Mouse (Mus musculus) testis, adult 10 weeks (tissue): ENCODE measurements around the gene Aspg. TPM values are rescaled to one million over a fixed set of nuclear protein-coding genes. Genes with fewer than 3 reads are reported as not detected.

Experiments used
- polyA plus RNA-seq: library from polyadenylated mRNA; stranded (reverse); fragments of 350-450 nt; fragmentation: Illumina TruSeq; extraction: RNeasy Lipid Tissue Mini Kit (QIAGEN cat#74804); gene quantifications from one replicate; pipeline ENCODE4 v1.2.3, GENCODE M21; 2014; ENCODE audit warnings: low read depth, low replicate concordance

The Aspg gene
- polyA plus RNA-seq, result not detected

DNA sequence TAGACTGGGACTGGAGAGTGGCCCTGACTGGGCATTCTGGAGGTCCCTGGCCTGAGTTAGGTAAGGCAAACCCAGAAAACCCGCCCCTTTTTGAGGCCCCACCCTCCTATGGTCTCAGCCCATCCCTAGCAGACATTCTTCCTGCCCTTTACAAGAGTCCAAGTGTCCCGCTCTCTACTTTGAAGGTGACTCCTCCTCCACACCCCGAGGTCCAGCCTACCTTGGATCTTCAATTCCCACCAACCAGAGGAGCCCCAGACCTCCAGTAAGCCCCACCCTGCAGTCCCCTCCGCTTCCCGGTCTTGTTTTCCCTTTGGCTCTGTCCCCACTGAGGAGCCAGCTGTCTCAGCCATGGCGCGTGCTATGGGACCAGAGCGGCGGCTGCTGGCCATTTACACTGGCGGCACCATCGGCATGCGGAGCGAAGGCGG is at the start of gene Aspg:
Gene Aspg, plus strand, starts transcription at position 139 of the 431 bp plus-strand sequence.

GRCm38 (mm10) chr12:112145875-112146651 is 39.6 kb downstream of the Aspg start, which contains the start of gene Kif26a:
Gene Kif26a (plus strand): TSS chr12:112146208.

Other genes starting within 250 kb of the Aspg start
- 7.9 TPM for gene Ppp1r13b, start 198.6 kb upstream of the Aspg start, polyA plus RNA-seq
- gene Atp5mpl, start 139.7 kb upstream of the Aspg start, polyA plus RNA-seq, result 602 TPM
- gene Tdrd9, start 135.1 kb upstream of the Aspg start, polyA plus RNA-seq, result 39.3 TPM
- not detected for gene Rd3l, start 125.4 kb upstream of the Aspg start, polyA plus RNA-seq
- 0.07 TPM for gene Kif26a, start 39.5 kb downstream of the Aspg start, polyA plus RNA-seq